Mouse (Mus musculus): ENCODE results near the gene Samd8.

The Samd8 gene

DNA sequence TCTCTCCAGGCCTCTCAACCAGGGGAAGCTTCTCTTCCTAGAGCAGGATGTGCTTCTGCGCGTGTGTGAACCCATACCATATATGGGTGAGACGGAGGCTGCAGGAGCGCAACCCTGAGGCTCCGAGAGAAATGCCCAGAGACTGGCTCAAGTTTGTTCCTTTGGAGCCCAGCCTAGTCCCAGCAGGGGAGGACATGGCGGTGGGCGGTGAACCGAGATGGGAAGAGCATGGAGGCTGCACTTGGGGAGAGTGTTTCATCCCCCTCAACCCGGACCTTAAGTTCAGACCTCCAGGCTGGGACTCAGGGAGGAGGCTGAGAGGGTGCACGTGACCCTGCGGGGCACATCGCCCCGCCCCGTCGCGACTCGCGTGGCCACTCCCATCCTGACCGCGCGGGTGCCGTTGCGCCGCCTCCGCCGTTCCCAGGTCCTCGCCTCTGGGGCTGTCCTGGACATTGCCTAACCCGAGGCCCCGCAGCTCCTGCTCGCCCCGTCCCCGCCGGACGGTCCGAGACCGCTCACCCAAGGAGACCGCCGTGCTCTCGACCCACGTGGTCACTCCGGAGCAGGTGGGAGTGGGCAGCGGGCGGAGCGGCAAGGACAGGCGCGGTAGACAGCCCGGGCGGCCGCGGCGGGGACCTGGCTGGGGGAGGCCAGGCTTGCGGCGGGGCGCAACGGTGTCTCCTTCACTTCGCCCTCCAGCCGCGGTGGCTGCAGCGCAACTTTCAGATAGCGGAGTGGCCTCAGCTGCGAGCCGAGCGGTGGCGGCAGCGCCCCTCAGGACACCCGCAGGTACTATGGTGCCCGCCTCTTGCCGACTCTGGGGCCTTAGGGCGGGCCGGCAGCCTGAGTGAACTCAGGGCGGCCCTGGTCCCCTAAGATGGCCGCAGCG, 80.8 kb downstream of the Samd8 start:
- DNase-seq (ENCODE audit: low spot score in 2 of 2) = peak; percentile 93 to 96

DNA sequence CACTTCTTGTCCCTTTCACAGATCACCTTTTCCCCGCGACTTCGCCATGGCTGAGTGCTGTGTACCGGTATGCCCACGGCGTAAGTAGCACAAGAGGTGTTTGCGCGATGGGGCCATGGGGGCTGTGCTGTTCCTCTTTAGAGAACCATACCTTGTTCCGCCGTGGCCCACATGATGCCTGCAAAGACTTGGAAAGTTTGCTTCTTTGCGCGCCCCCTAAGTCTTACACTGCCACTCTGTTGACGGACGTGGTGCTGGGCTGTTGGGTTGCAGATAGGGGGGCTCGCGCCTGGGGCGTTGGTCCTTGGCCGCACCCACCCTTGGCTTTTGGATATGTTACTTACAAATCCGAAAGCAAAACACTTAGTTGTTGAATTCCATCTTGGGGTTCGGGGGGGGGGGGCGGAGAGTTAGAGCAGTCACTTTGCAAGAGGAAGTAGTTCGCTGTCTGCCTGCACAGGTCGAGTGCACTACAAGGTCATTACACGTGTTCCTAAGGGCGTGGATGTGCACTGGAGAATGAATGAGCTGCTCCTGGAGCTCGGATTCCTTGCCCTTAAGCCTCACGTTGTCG, 81.6 kb downstream of the Samd8 start:
- DNase-seq (ENCODE audit: low spot score in 2 of 2) = no peak

DNA sequence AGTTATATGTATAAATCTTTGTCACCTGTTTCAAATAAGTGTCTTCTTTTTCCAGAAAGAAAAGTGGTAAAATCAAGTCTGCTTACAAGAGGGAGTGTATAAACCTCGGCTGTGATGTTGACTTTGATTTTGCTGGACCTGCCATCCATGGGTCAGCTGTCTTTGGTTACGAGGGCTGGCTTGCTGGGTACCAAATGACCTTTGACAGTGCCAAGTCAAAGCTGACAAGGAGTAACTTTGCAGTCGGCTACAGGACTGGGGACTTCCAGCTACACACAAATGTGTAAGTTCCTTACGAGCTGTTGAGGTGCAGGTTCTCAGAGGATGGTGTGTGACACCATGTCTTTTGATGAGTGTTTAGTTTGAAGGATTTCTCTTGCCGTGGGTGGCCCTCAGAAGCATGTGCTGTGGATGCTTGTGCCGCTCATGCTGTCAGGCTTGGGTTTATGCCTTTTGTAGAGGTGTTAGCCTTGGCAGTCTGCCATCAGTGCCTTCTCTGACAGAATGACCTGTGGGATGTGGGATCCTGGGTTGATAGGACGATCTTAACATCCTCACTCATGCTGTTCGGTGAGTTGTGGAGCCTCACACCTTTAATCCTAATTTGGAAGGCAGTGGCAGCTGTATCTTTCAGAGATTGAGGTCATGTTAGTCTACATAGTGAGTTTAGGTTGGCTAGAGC, 88.1 kb downstream of the Samd8 start:
- no peak for DNase-seq (ENCODE audit: low spot score in 2 of 2)

DNA sequence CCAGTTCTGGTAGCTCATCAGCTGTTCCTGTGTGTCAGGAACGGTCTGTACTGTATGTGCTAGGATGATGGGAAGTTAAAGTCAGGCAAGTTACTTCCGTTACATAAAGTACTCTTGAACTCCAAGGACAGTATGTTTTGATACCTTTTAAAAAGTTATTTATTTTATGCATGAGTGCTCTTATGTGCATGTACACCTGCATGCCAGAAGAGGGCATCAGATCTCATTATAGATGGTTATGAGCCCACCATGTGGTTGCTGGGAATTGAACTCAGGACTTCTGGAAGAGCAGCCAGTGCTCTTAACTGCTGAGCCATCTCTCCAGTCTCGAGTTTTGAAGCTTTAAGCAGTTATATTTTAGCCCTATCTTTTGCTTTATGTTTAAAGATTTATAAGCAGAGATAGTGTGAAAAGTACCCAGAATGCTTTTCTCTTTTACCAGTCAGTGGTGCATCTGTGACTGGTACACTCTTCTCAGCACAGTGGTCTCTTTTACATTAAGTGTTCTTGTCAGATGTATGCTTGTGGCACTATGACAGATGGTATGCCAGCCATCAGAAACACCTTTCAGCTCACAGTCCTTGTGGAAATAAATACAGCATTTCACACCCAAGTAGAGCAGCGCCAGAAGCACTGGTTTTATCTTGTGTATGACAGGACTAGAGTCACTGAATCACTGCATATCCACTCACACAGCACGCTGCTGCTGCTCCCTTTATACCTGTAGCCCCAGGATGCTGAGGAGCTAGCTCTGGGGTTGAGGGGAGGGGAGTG, 91.7 kb downstream of the Samd8 start:
- no peak for DNase-seq (ENCODE audit: low spot score in 2 of 2)

- DNase-seq (ENCODE audit: low spot score in 2 of 2) = no peak
Observed at GRCm38 (mm10) chr14:21843263-21843662, 92.9 kb downstream of the Samd8 start.

- no peak for DNase-seq (ENCODE audit: low spot score in 2 of 2)
Observed at GRCm38 (mm10) chr14:21846827-21847380, 96.6 kb downstream of the Samd8 start.

DNA sequence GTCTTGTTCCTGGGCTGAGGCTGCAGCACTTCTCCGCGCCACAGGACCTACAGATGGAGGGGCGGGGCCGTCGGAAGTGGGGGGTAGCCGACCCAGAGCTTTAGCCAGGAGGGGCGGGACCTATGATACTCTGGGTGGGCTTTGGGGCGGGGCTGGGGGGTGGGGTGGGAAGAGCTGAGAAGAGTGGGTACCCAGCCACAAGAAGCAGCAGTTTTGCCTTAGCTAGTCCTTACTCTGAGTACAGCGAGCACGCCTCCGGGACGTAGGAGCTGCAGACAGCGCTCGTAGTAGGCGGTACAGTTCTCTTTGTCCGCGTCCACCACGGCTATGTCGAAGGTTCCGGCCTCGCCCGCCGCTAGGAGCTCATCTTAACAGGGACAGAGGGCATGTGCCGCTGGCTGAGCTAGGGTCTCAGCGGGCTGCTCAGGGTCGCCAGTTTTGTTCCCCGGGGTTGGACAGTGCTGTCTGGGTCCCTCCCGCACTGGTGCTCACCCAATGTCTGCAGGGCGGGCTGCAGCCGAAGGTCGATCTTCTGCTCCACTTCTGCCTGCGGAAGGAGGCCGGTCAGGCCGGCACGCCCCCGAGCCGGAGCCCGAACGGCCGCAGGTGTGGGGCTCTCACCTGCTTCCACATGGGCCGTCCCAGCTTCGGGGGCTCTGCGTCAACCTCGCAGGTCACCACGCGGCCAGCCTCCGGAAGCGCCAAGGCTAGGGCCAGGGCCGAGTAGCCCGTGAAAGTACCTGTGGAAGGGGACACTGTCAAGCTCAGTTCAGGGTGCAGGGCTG, 97.2 kb downstream of the Samd8 start:
- no peak for DNase-seq (ENCODE audit: low spot score in 2 of 2)

All from frontal cortex, postnatal 14 days (tissue).